Mouse (Mus musculus): Measurements from ENCODE around the gene Rbfox2.

Gene Rbfox2

GRCm38 (mm10) chr15:77182800-77183199 lies 124.0 kb downstream of the Rbfox2 start:
- peak; percentile 50 to 62 for DNase-seq

DNA sequence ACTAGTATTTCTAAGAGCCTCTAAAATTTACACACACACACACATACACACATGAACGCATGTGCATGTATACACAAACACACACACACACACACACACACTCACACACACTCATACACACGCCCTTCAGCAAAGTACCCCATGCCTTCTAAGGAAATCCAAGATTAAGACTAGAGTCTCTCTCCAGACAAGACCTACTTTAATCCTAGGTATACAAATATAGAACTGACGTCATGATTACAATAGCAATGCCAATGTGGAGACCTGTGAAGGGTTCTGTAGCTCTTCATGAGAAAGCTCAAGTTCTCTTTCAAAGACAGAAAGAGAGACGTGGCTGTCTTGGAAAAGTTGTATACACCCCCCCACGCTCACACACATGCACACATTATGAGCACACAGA lies 132.8 kb downstream of the Rbfox2 start:
- no peak for DNase-seq

- DNase-seq: no peak
Measured at GRCm38 (mm10) chr15:77172414-77172813, 134.4 kb downstream of the Rbfox2 start.

GRCm38 (mm10) chr15:77168781-77169180 lies 138.0 kb downstream of the Rbfox2 start:
- DNase-seq: no peak

DNA sequence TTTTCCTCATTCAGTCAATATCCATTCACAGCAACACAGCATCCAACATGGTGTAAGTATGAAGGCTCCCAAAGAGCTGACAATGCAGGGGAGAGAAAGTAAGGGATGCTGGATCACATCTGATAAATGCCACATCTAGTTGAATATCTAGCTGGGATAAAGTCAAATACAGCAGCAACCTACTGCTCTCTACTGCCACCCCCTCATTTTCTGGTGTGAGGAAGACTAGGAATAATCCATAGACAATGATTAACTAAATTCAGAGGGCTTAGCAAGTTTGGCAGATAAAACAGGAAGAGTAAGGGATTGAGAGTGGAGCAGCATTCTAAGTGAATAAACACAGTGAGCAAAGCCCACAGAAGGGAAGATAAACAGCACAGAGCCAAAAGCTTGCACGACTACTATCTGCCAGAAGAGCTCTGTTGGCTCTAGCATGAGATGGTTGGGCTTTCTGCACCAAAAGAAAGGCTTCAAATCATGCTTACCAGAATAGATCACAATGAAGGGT lies 140.5 kb downstream of the Rbfox2 start:
- no peak for DNase-seq

DNA sequence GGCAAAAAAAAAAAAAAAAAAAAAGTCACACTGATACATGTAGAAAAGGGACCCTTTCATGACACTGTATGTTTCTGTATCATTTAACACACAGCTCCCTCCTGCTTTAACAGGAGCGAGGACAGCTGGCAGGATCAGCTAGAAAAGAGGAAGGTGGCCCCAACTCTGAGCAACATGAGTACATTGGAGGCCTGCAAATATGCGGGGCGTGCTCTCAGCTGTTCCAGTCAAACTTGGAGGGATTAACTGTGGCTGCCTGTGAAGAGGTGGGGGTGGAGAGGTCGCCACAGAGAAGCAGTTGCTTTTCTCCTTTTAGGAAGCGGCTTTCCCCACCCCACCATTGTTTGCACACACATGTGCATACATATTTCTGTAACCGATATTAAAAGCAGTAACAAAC lies 143.5 kb downstream of the Rbfox2 start:
- DNase-seq: no peak

DNA sequence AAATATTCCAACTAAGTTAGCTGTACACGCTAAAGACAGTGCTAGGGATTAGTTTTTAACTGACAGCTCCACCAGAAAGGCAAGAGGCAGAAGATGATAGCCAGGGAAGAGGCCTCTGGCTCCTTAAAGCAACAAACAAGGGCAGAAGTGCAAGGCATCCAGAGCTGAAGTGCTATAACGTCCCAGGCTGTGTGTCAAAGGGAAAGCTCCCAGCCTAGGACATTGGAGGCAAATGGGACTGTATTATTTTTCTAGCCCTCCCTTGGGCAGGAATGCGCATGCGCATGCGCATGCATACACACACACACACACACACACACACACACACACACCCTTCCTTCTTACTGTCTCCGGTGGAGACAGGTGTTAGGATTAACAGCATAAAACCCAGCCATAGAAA lies 143.9 kb downstream of the Rbfox2 start:
- no peak for DNase-seq

DNA sequence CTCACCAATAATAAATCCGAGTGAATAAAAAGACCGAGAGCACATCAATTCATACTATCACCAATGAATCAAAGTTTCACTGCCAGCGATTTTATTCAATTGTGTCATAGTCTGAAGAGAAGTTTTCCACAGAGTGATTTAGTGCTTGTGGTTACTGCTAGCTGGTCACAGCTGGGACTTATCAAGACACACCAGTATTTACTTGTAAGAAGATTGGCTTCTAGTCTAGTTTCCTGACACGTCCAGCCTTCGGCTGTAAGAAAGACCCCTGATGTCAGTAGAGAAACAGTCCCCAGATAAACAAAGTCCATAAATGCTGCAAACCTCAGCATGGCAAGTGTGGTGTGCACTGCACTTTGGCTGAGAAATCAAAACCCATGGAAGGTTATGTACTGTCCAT lies 145.4 kb downstream of the Rbfox2 start:
- no peak for DNase-seq

GRCm38 (mm10) chr15:77160848-77161247 lies 146.0 kb downstream of the Rbfox2 start:
- no peak for DNase-seq

- DNase-seq: peak; percentile 71 to 83
Measured at GRCm38 (mm10) chr15:77156525-77156924, 150.3 kb downstream of the Rbfox2 start.

GRCm38 (mm10) chr15:77154248-77154785 lies 152.5 kb downstream of the Rbfox2 start:
- DNase-seq: no peak

- peak; percentile 82 to 86 for DNase-seq
Measured at GRCm38 (mm10) chr15:77153625-77154024, 153.2 kb downstream of the Rbfox2 start.

DNA sequence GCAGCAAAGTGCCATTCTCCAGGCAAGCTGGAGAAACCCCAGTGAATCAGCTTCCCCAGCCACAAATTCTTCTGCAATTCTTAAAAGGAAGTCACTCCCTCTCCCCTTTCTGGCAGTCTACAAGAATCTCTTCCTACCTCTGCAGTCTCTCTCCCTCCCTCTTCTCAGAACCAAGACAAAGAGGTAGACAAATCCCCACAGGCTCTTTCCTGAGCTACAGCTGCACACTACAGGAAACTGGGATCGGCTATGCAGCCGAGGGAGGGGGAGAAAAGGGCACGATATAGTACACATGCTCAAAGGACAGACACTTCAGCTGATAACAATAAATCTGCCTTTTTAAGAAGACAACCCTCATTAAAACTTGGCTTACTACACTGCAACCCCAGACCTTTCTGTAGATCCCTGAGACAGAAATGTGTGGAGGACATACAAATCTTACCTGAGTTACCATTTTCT lies 153.7 kb downstream of the Rbfox2 start:
- peak; percentile 33 to 54 for DNase-seq

DNA sequence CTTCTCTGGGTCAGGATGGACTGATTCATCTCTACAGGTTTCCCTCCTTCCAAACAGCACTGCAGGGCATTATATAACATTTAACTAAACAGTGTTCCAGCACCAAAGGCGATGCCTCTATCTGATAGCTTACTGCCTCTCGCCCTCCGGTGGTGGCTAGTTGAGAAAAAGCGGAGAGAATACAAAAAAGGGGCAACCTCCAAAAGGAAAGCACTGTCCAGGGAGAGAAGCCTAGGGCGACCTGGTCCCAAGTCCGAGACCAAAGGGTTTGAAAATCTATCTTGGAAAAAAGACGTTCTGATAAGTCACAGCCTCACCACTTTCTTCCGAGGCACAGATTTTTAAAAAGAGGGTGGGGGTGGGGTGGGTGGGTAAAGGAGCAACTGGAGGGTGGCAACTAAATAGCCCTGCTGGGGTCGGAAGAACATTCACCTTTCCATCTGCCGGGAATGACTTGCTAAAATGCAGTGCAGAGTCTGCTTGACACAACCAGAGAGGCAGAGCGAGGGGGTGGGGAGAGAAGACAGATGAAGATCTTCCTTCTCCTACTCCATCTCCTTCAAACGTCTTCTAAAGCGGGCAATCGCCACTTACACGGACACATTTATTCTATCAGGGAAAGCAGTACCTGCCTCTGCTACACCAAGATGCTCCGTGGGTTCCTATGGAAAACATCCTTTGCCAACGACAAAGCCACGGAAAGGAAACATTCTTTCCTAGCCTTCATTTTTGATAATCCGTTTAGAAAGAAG lies 154.3 kb downstream of the Rbfox2 start:
- DNase-seq: peak; percentile 55 to 67

GRCm38 (mm10) chr15:77151816-77152215 lies 155.0 kb downstream of the Rbfox2 start:
- DNase-seq: peak; percentile 32 to 53

- no peak for DNase-seq
Measured at GRCm38 (mm10) chr15:77151178-77151577, 155.6 kb downstream of the Rbfox2 start.

DNA sequence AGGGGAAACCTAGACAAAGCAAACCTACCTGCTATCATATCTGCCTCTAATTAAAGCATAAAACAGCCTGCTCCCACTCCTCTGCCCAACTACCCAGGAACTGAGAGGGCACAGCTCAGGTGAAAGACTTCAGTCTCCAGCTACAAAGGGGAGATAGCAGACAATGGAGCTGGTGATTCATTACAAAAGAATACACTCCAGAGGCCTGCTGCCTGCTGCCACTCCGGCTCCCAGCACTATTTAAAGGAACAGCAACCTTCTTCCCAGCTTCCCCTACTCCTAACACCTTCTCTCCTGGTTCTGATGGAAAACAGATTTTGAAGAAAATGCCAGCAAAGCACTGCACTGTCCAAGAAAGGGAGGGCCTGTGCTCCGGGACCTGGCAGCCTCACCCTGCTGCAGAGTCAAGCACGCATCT lies 156.4 kb downstream of the Rbfox2 start:
- DNase-seq: peak; percentile 35 to 59

GRCm38 (mm10) chr15:77150000-77150399 lies 156.8 kb downstream of the Rbfox2 start:
- DNase-seq: no peak

GRCm38 (mm10) chr15:77149551-77149950 lies 157.3 kb downstream of the Rbfox2 start:
- no peak for DNase-seq

DNA sequence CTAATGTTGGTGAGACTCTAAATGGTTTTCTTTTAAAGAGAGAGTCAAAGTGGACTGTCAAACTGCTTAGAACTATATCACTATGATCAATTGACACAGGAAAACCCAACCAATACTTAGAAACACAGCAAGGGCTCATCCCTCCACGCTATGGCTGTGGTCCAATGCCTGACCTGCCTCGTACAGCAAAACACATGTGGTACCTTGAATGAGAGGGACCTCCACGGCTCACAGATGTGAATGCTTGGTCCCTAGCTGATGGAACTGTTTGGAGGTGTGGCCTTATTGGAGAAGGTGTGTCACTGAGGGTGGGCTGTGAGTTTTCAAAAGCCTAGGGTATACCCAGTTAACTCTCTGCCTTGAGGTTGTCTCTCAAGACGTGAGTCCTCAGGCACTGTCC lies 159.9 kb downstream of the Rbfox2 start:
- DNase-seq: no peak

DNA sequence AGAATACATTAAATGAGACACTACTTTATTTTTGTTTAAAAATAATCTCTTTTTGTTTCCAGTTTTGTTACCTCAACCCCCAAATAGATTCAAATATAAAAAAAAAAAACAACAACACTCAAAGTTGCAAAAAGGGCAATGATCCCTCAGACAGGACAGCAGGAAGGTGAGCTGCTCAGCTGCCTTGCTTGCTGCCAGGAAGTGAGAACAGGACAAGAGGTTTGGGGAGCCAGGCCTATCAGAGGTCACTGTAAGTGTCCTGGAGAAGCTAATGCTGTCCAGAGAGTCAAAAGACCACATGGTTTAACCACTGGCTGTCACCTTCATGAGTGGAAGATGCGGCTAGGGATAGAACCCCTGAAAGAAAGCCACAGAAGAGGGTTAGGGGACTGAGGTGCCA lies 161.8 kb downstream of the Rbfox2 start:
- DNase-seq: no peak

GRCm38 (mm10) chr15:77142787-77143186 lies 164.0 kb downstream of the Rbfox2 start:
- DNase-seq: no peak

GRCm38 (mm10) chr15:77142352-77142751 lies 164.5 kb downstream of the Rbfox2 start:
- no peak for DNase-seq

DNA sequence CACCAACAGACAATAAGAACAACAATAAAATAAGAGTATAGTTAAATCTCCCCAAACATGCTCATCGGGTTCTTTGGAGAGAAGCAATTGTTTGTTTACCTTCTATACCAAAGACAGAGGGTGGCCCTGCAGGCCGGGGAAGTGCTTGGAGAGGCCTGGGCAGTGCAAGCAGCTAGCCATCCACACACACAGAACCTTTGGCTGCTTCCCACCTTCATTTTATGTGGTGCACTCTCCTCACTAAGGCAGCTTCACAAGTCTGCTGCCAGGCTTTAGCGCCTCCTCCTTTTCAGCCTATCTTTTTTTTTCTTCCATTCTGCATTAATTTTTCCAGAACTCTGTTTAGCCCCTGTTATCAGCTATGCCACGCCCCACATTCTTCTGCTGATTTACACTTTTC lies 165.1 kb downstream of the Rbfox2 start:
- peak; percentile 33 to 68 for DNase-seq
